Mouse (Mus musculus) ES-E14 (cell line): Measurements from ENCODE around the gene Slc41a1. TPM values are rescaled to one million over a fixed set of nuclear protein-coding genes. Genes with fewer than 3 reads are reported as not detected.

Experiments
- DNase-seq: peaks from one replicate; pipeline ENCODE4 v3.0.0-alpha.2; 2013; ENCODE audit warnings: low read depth, low spot score
- H3K27ac ChIP-seq: 2 replicates; pipeline ENCODE4 v1.5.1; 2012; ENCODE audit warnings: low read depth, mild to moderate bottlenecking, low read length, moderate library complexity, mixed read lengths; ENCODE audit not compliant: poor library complexity, insufficient read depth, severe bottlenecking
- H3K36me3 ChIP-seq: 2 replicates; pipeline ENCODE4 v1.6.1; 2012; ENCODE audit warnings: mild to moderate bottlenecking, low read length, moderate library complexity, mixed read lengths; ENCODE audit not compliant: control insufficient read depth, poor library complexity, insufficient read depth, severe bottlenecking
- H3K4me1 ChIP-seq, 2 experiments: fragments of 150-350 bp in 1 of 2; sonication (generic) in 1 of 2; 2 replicates each; pipeline ENCODE4 v1.6.1; 2012; ENCODE audit warnings: low read length in 2 of 2, mild to moderate bottlenecking in 1 of 2, mixed read lengths in 1 of 2; ENCODE audit not compliant: control insufficient read depth in 2 of 2, insufficient read depth in 2 of 2, poor library complexity in 1 of 2
- H3K4me3 ChIP-seq, 2 experiments: fragments of 150-350 bp in 1 of 2; sonication (generic) in 1 of 2; 2 replicates each; pipeline ENCODE4 v1.5.1; 2012; ENCODE audit warnings: low read length in 2 of 2, low read depth in 1 of 2, mild to moderate bottlenecking in 1 of 2, mixed read lengths in 1 of 2; ENCODE audit not compliant: insufficient read depth in 1 of 2, poor library complexity in 1 of 2, severe bottlenecking in 1 of 2
- H3K9ac ChIP-seq: 2 replicates; pipeline ENCODE4 v1.6.1; 2012; ENCODE audit warnings: low read depth, mild to moderate bottlenecking, low read length, mixed read lengths; ENCODE audit not compliant: poor library complexity, insufficient read depth, severe bottlenecking
- H3K9me3 ChIP-seq: fragments of 150-350 bp; sonication (generic); 2 replicates; pipeline ENCODE4 v1.6.1; 2012; ENCODE audit warnings: low read depth, mild to moderate bottlenecking, low read length; ENCODE audit not compliant: control insufficient read depth, insufficient read depth
- CHD2 ChIP-seq: IDR thresholded peaks from 2 replicates; pipeline ENCODE4 v1.6.1; 2014; ENCODE audit warnings: mild to moderate bottlenecking, low read depth, low read length, inconsistent platforms
- HCFC1 ChIP-seq: IDR thresholded peaks from 2 replicates; pipeline ENCODE4 v1.6.1; 2012; ENCODE audit warnings: low read length, inconsistent platforms, borderline replicate concordance; ENCODE audit not compliant: insufficient read depth
- MAFK ChIP-seq: IDR thresholded peaks from 2 replicates; pipeline ENCODE4 v1.6.1; 2014; ENCODE audit warnings: mild to moderate bottlenecking, low read depth, low read length, inconsistent platforms; ENCODE audit not compliant: insufficient read depth
- ZC3H11A ChIP-seq: IDR thresholded peaks from 2 replicates; pipeline ENCODE4 v1.6.1; 2012; ENCODE audit warnings: low read depth, mild to moderate bottlenecking, inconsistent platforms, low read length, borderline replicate concordance
- ZNF384 ChIP-seq: IDR thresholded peaks from 2 replicates; pipeline ENCODE4 v1.6.1; 2012; ENCODE audit warnings: low read depth, low read length, inconsistent platforms
- in situ Hi-C, 2 experiments: fragments of 600-800 bp; cut with MboI; formaldehyde crosslinking; loops; one replicate each; pipeline ENCODE4 v1.15.1; 2025; ENCODE audit warnings: low sequenced_read_pairs in 2 of 2, inconsistent platforms in 1 of 2; ENCODE audit not compliant: unreplicated experiment in 2 of 2
- total RNA-seq: library from RNA; depleted of rRNA; stranded (reverse); fragments of 300-350 nt; gene quantifications from 2 replicates; pipeline ENCODE4 v1.2.3, GENCODE M21; 2012

Slc41a1 gene
- total RNA-seq, 1 experiment, result 17.3 TPM

- no peaks in the 10 kb centered on the region for H3K9me3 ChIP-seq
- H3K4me1 ChIP-seq, result peaks cover 4 to 8% of the 10 kb centered on the region in 2 experiments; a peak in 3 of 4 replicates
- H3K27ac ChIP-seq, result peak overlapping the region; percentile 41; the same call in 1 of the 2 replicates
- peak overlapping the region; percentile 91 to 94 for H3K4me3 ChIP-seq
- no peak for TF ChIP-seq ZC3H11A
- no peak for TF ChIP-seq HCFC1
- no peak for TF ChIP-seq ZNF384
- no peak for TF ChIP-seq MAFK
- TF ChIP-seq CHD2, result no peak
- peak; percentile 45 for DNase-seq
- in situ Hi-C loops, result no loop called here
- H3K36me3 ChIP-seq, result peaks cover 17% of the 10 kb centered on the region; the same call in 1 of the 2 replicates
- peak overlapping the region; percentile 93 for H3K9ac ChIP-seq
Measured at GRCm38 (mm10) chr1:131828297-131829126, 1.2 kb downstream of the Slc41a1 start.

DNA sequence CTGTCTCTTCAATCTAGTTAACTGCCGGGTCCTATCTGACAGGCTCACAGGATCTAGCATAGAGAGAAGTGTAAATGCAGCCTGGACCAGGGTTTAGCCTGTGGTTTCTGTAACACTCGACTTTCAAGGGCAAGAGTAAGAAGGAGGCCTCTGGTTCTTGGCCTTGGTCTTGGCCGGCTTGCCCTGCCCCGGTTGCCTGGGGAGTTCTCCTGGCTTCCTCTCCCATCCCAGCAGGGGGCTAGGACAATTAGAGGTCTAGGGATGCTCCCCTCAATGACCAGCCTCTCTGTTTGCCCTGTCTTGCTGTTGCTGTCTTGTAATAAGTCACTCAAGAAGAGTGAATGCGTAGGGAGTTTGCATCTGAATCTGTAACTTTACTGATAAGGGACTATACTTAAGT is 2.0 kb downstream of the Slc41a1 start:
- no peak for DNase-seq
- Histone ChIP-seq H3K9ac (no peak overlapping the region), H3K36me3 (peaks cover 22% of the 10 kb centered on the region; the same call in 1 of the 2 replicates), H3K4me3 (peak overlapping the region in 1 of 2 experiments; percentile 91; a peak in 1 of 4 replicates), H3K4me1 (peaks cover 7 to 13% of the 10 kb centered on the region in 2 experiments; a peak in 3 of 4 replicates), H3K9me3 (no peaks in the 10 kb centered on the region), H3K27ac (no peak overlapping the region)
- in situ Hi-C loops, result no loop called here
- no peak for TF ChIP-seq CHD2
- TF ChIP-seq HCFC1, result no peak
- no peak for TF ChIP-seq MAFK
- TF ChIP-seq ZNF384, result no peak
- no peak for TF ChIP-seq ZC3H11A

DNA sequence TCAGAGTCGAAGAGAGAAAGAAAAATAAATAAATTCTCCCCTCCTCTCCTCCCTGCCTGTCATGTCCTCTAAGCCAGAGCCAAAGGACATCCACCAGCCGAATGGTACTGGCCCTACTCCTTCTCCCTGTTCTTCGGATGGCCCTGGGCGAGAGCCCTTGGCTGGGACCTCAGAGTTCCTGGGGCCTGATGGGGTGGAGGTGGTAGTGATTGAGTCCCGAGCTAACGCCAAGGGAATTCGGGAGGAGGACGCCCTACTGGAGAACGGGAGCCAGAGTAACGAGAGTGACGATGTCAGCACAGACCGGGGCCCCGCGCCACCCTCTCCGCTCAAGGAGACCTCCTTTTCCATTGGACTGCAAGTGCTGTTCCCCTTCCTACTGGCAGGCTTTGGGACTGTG is 3.3 kb downstream of the Slc41a1 start:
- Histone ChIP-seq H3K4me3 (no peak overlapping the region), H3K9ac (no peak overlapping the region), H3K36me3 (peaks cover 24% of the 10 kb centered on the region), H3K27ac (no peak overlapping the region), H3K4me1 (peaks cover 7 to 13% of the 10 kb centered on the region in 2 experiments; a peak in 3 of 4 replicates), H3K9me3 (no peaks in the 10 kb centered on the region)
- TF ChIP-seq HCFC1 (no peak), CHD2 (no peak), MAFK (no peak), ZC3H11A (no peak), ZNF384 (no peak)
- in situ Hi-C loops, result no loop called here
- no peak for DNase-seq

DNA sequence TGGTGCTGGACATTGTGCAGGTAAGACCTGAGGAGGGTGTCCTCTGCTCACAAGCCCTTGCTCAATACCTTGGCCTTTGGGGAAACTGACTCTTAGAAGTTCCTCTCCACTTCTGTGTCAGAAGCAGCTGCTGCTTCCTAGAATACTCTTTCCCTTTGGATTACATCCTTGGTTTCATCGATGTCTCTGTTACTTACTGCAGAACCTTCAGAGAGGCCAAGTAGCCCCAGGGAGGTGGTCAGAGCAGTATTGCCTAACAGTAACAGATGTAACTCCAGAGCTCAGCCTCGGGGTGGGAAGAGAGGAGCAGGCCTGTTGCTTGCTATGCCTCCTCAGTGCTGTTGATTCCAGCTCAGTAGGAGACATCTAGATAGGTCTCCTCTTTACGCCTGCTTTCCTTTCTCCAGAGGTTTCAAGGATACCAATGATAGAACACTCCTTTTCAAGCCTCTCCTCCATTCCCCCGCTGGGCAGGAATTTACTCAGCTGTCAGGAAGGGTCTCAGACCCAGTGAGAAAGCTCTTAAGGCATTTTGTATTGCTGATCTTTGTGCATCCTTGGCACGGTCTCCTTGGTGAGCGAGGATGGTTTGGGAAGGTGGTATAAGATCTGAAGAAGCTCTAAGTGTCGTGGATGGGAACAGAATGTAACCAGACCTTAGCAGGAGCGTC is 3.8 kb downstream of the Slc41a1 start:
- peaks cover 7 to 13% of the 10 kb centered on the region in 2 experiments; a peak in 3 of 4 replicates for H3K4me1 ChIP-seq
- no peaks in the 10 kb centered on the region for H3K9me3 ChIP-seq
- DNase-seq, result no peak
- H3K4me3 ChIP-seq, result no peak overlapping the region
- H3K9ac ChIP-seq, result no peak overlapping the region
- TF ChIP-seq MAFK (no peak), ZNF384 (no peak), HCFC1 (no peak), ZC3H11A (no peak), CHD2 (no peak)
- H3K36me3 ChIP-seq, result peaks cover 25% of the 10 kb centered on the region
- in situ Hi-C loops, result no loop called here
- no peak overlapping the region for H3K27ac ChIP-seq
